Mouse (Mus musculus) embryonic facial prominence, embryonic 12.5 days (tissue): ENCODE data around the gene Acot13. TPM values are rescaled to one million over a fixed set of nuclear protein-coding genes. Genes with fewer than 3 reads are reported as not detected.
"Not testable (repeated sequence)": the region's sequence is repeated elsewhere in the genome, so short reads cannot be mapped to it uniquely, and the experiment has no call there.

Experiments used
- ATAC-seq: fragments of 200-750 bp; cut with Nextera tagmentation; 2 replicates; pipeline ENCODE4 v1.8.0; 2017; ENCODE audit not compliant: insufficient number of reproducible peaks, insufficient read depth, low FRiP score, low TSS enrichment
- H3K27ac ChIP-seq: fragments of 300-500 bp; sonication (generic); 2 replicates; pipeline ENCODE4 v1.5.1; 2016; ENCODE audit warnings: mild to moderate bottlenecking
- H3K27me3 ChIP-seq: fragments of 300-500 bp; sonication (generic); 2 replicates; pipeline ENCODE4 v1.6.1; 2016; ENCODE audit warnings: mild to moderate bottlenecking, moderate library complexity
- H3K36me3 ChIP-seq: fragments of 300-500 bp; sonication (generic); 2 replicates; pipeline ENCODE4 v1.6.1; 2016; ENCODE audit warnings: mild to moderate bottlenecking
- H3K4me1 ChIP-seq: fragments of 300-500 bp; sonication (generic); 2 replicates; pipeline ENCODE4 v1.6.1; 2016
- H3K4me2 ChIP-seq: fragments of 300-500 bp; sonication (generic); replicated peaks from 2 replicates; pipeline ENCODE4 v1.6.1; 2016; ENCODE audit warnings: mild to moderate bottlenecking, moderate library complexity
- H3K4me3 ChIP-seq: fragments of 300-500 bp; sonication (generic); 2 replicates; pipeline ENCODE4 v1.5.1; 2016; ENCODE audit warnings: mild to moderate bottlenecking
- H3K9ac ChIP-seq: fragments of 300-500 bp; sonication (generic); 2 replicates; pipeline ENCODE4 v1.6.1; 2016; ENCODE audit warnings: mild to moderate bottlenecking, moderate library complexity
- H3K9me3 ChIP-seq: fragments of 300-500 bp; sonication (generic); 2 replicates; pipeline ENCODE4 v1.6.1; 2016; ENCODE audit warnings: mild to moderate bottlenecking, moderate library complexity
- WGBS: fragments of 180-500 bp; shearing (Covaris S2); methylation state at CpG from one replicate; pipeline ENCODE4 v1.1.7; 2016; 5-methylcytosine and 5-hydroxymethylcytosine counted together
- polyA plus RNA-seq: library from polyadenylated mRNA; unstranded; fragments of >200 nt; fragmentation: Nextera tagmentation; extraction: Ambion mirVana; gene quantifications from 2 replicates; pipeline ENCODE4 v1.2.1, GENCODE M21; 2016

Acot13 gene
- polyA plus RNA-seq, 1 experiment from 2014 or later = 66.1 TPM

DNA sequence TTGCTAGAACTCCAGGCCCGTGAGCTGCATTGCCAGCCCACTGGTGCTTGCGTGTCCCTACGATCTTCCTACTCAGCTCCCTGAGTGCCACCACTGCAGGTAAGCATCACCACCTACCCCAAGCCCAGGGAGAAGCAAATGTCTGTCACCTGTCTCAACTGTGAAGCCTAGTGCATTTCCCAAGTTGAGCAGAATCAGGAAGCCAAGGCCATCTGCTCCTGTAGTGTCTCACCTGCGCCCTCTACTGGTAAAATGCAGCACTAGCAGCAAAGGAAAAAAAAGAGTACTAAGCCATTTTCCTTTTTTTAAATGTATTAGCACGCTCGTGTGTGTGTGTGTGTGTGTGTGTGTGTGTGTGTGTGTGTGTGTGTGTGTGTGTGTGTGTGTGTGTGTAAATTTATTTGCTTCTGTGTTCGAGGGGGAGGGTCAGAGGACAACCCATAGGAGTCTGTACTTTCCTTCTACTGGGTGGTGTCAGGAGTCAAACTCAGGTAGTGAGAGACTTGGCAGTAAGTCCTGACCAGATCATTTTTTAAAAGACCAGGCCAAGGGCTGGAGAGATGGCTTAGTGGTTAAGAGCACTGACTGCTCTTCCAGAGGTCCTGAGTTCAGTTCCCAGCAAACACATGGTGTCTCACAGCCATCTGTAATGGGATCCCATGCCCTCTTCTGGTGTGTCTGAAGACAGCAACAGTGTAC lies 55.0 kb downstream of the Acot13 start:
- Histone ChIP-seq H3K4me3 (no peak overlapping the region), H3K9me3 (no peaks in the 10 kb centered on the region), H3K36me3 (no peaks in the 10 kb centered on the region), H3K4me2 (no peak overlapping the region), H3K9ac (no peak overlapping the region), H3K27ac (no peak overlapping the region), H3K4me1 (no peaks in the 10 kb centered on the region), H3K27me3 (no peaks in the 10 kb centered on the region)
- WGBS = 51% methylated on average over 7 of the region's 7 CpGs
- ATAC-seq = no peak

DNA sequence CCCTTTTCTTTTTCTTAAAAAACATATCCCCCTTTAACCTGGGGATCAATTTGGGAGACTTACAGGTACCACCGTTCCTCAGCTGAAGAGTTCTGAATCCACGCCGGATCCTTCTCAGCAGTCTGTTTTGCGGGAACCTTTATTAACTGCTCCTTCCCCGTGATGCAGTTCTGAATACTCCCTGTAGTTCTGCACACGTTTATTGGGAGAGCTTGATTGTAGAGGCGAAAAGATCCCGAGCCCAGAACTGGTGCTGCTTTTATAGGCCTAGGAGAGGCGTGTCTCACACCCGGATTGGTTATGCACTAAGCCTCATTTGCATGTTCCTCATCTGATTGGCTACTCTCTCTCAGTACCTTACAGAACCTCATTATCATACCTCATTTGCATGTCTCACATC lies 59.9 kb downstream of the Acot13 start:
- H3K4me1 ChIP-seq, H3K9me3 ChIP-seq, H3K27ac ChIP-seq, H3K27me3 ChIP-seq, ATAC-seq, H3K36me3 ChIP-seq, H3K4me2 ChIP-seq, H3K4me3 ChIP-seq, H3K9ac ChIP-seq: not testable (repeated sequence)
- WGBS = 93% methylated on average over 10 of the region's 10 CpGs

Other genes with a start within 250 kb of the Acot13 start
- 6.1 and 9.2 TPM in 2 replicates for gene Ripor2, start 249.4 kb downstream of the Acot13 start, polyA plus RNA-seq
- gene Armh2, start 90.3 kb downstream of the Acot13 start, polyA plus RNA-seq = not detected in 2 replicates
- 109 and 113 TPM in 2 replicates for gene Gmnn, start 69.6 kb downstream of the Acot13 start, polyA plus RNA-seq
- 16.4 and 17.3 TPM in 2 replicates for gene BC005537, start 29.9 kb downstream of the Acot13 start, polyA plus RNA-seq
- gene Tdp2, start 139 bp upstream of the Acot13 start, polyA plus RNA-seq = 67.6 and 71.4 TPM in 2 replicates
- 0.58 and 0.73 TPM in 2 replicates for gene D130043K22Rik, start 13.6 kb upstream of the Acot13 start, polyA plus RNA-seq
- 8.1 and 8.5 TPM in 2 replicates for gene Aldh5a1, start 106.1 kb upstream of the Acot13 start, polyA plus RNA-seq
- 1.1 TPM in 2 replicates for gene Gpld1, start 111.6 kb upstream of the Acot13 start, polyA plus RNA-seq
- gene Mrs2, start 188.8 kb upstream of the Acot13 start, polyA plus RNA-seq = 23.6 and 26.6 TPM in 2 replicates
- gene Dcdc2a, start 224.5 kb upstream of the Acot13 start, polyA plus RNA-seq = 1.7 and 1.9 TPM in 2 replicates